Mouse (Mus musculus) midbrain, postnatal 0 days (tissue): ENCODE results near the gene Zdhhc14. TPM values are rescaled to one million over a fixed set of nuclear protein-coding genes. Genes with fewer than 3 reads are reported as not detected.
A peak's percentile ranks its signal among the peaks of the same experiment; 100 is the strongest.

Experiments used
- ATAC-seq: fragments of 200-750 bp; cut with Nextera tagmentation; 2 replicates; pipeline ENCODE4 v1.8.0; 2017; ENCODE audit warnings: moderate number of reproducible peaks, mild to moderate bottlenecking, moderate TSS enrichment, moderate library complexity; ENCODE audit not compliant: low FRiP score
- DNase-seq: peaks from one replicate; pipeline ENCODE4 v3.0.0-alpha.2; 2015; ENCODE audit warnings: low spot score
- H3K27ac ChIP-seq: fragments of 300-500 bp; sonication (generic); 2 replicates; pipeline ENCODE4 v1.5.1; 2014; ENCODE audit warnings: low read depth, mild to moderate bottlenecking, low read length, mixed read lengths
- H3K27me3 ChIP-seq: fragments of 300-500 bp; sonication (generic); 2 replicates; pipeline ENCODE4 v1.6.1; 2014; ENCODE audit warnings: low read length, control low read depth, mixed read lengths; ENCODE audit not compliant: insufficient read depth
- H3K36me3 ChIP-seq: fragments of 300-500 bp; sonication (generic); 2 replicates; pipeline ENCODE4 v1.6.1; 2014; ENCODE audit warnings: low read length, control low read depth, mixed read lengths; ENCODE audit not compliant: insufficient read depth
- H3K4me1 ChIP-seq: fragments of 300-500 bp; sonication (generic); 2 replicates; pipeline ENCODE4 v1.6.1; 2014; ENCODE audit warnings: mild to moderate bottlenecking, control low read depth, antibody characterized with exemption, low read length, mixed read lengths; ENCODE audit not compliant: insufficient read depth
- H3K4me2 ChIP-seq: fragments of 300-500 bp; sonication (generic); 2 replicates; pipeline ENCODE4 v1.6.1; 2014; ENCODE audit warnings: low read depth, mild to moderate bottlenecking, low read length, mixed read lengths; ENCODE audit not compliant: poor library complexity, severe bottlenecking
- H3K4me3 ChIP-seq: fragments of 300-500 bp; sonication (generic); 2 replicates; pipeline ENCODE4 v1.5.1; 2014; ENCODE audit warnings: low read depth, mild to moderate bottlenecking, low read length, moderate library complexity
- H3K9ac ChIP-seq: fragments of 300-500 bp; sonication (generic); replicated peaks from 2 replicates; pipeline ENCODE4 v1.6.1; 2014; ENCODE audit warnings: mild to moderate bottlenecking, low read length, moderate library complexity, mixed read lengths; ENCODE audit not compliant: poor library complexity, severe bottlenecking
- H3K9me3 ChIP-seq: fragments of 300-500 bp; sonication (generic); 2 replicates; pipeline ENCODE4 v1.6.1; 2016; ENCODE audit warnings: low read length, control low read depth
- CTCF ChIP-seq: IDR thresholded peaks from 2 replicates; pipeline ENCODE4 v1.5.1; 2016; ENCODE audit warnings: antibody characterized with exemption, mild to moderate bottlenecking
- WGBS: fragments of 180-500 bp; shearing (Covaris S2); extraction: QIAGEN DNeasy Blood & Tissue Kit; methylation state at CpG from one replicate; pipeline ENCODE4 v1.1.7; 2014; 5-methylcytosine and 5-hydroxymethylcytosine counted together
- polyA plus RNA-seq: library from polyadenylated mRNA; unstranded; fragments of >200 nt; fragmentation: Nextera tagmentation; extraction: Ambion mirVana; gene quantifications from 2 replicates; pipeline ENCODE4 v1.2.1, GENCODE M21; 2015
- total RNA-seq: library from RNA; depleted of rRNA; stranded (reverse); fragments of >200 nt; gene quantifications from 2 replicates; pipeline ENCODE4 v1.2.3, GENCODE M21; 2014

The Zdhhc14 gene
- total and polyA plus RNA-seq, 2 experiments from 2014 or later, result 9.6 to 18.3 TPM

- WGBS, result 82% methylated on average over 4 of the region's 4 CpGs
- no peak for TF ChIP-seq CTCF
- Histone ChIP-seq H3K4me1 (no peaks in the 10 kb centered on the region), H3K36me3 (no peaks in the 10 kb centered on the region), H3K9me3 (0 out of 2 replicates have a peak, but pooled peaks cover 5% of the 10 kb centered on the region), H3K4me3 (no peak overlapping the region), H3K27ac (no peak overlapping the region), H3K4me2 (no peak overlapping the region), H3K9ac (no peak overlapping the region), H3K27me3 (no peaks in the 10 kb centered on the region)
- ATAC-seq (no peak), DNase-seq (no peak)
Observed at GRCm38 (mm10) chr17:5508030-5508429, 15.7 kb downstream of the Zdhhc14 start.

DNA sequence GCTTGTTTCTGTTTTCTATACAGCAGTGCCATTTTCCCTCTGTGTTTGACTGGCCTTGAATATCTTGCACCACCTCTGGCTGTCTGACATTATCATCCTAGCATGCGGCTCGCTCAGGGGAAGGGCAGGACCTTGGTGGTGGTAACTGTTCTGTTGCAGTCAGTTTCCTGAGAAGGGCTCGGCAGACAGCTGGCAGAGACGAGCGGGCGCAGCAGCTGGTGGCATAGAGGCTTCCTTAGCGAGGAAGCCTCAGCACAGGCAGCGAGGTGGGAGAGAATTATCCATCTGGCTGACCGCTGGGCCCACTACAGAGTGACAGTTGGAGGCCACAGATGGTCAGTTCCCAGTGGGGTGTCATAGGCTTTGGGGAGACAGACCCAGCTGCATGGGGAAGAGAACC, 18.2 kb downstream of the Zdhhc14 start:
- Histone ChIP-seq H3K4me3 (no peak overlapping the region), H3K9me3 (0 out of 2 replicates have a peak, but pooled peaks cover 5% of the 10 kb centered on the region), H3K4me2 (no peak overlapping the region), H3K9ac (no peak overlapping the region), H3K4me1 (no peaks in the 10 kb centered on the region), H3K36me3 (no peaks in the 10 kb centered on the region), H3K27ac (no peak overlapping the region), H3K27me3 (no peaks in the 10 kb centered on the region)
- WGBS, result 85% methylated on average over 9 of the region's 9 CpGs
- DNase-seq, result peak; percentile 22
- ATAC-seq, result no peak
- no peak for TF ChIP-seq CTCF

- Histone ChIP-seq H3K36me3 (no peaks in the 10 kb centered on the region), H3K4me3 (no peak overlapping the region), H3K9me3 (0 out of 2 replicates have a peak, but pooled peaks cover 5% of the 10 kb centered on the region), H3K27me3 (no peaks in the 10 kb centered on the region), H3K4me2 (no peak overlapping the region), H3K27ac (no peak overlapping the region), H3K9ac (no peak overlapping the region), H3K4me1 (no peaks in the 10 kb centered on the region)
- no peak for TF ChIP-seq CTCF
- no peak for ATAC-seq
- no peak for DNase-seq
- WGBS, result 90% methylated on average over 6 of the region's 6 CpGs
Observed at GRCm38 (mm10) chr17:5511724-5512123, 19.4 kb downstream of the Zdhhc14 start.

DNA sequence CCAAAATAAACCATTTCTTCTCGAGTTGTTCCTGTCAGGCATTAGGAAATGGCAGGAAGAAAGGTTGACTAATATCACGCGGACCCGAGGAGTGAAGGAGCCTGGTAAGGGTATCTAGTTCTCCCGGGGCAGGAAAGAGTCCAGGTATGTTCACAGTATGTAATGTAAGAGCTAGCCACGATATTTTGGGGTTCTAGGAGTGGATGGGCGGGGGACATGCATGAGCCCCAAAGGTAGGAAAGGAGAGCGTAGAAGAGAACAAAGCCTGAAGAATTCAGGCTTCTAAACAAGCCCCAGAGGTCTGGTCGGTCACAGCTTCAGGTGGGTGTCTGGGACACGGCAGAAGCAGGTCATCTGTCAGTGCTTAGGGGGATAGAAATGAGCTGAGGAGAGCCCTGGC, 27.1 kb downstream of the Zdhhc14 start:
- Histone ChIP-seq H3K4me3 (no peak overlapping the region), H3K9ac (no peak overlapping the region), H3K36me3 (no peaks in the 10 kb centered on the region), H3K4me1 (no peaks in the 10 kb centered on the region), H3K27ac (no peak overlapping the region), H3K9me3 (no peaks in the 10 kb centered on the region), H3K27me3 (no peaks in the 10 kb centered on the region), H3K4me2 (no peak overlapping the region)
- DNase-seq (no peak), ATAC-seq (no peak)
- 88% methylated on average over 10 of the region's 10 CpGs for WGBS
- no peak for TF ChIP-seq CTCF

DNA sequence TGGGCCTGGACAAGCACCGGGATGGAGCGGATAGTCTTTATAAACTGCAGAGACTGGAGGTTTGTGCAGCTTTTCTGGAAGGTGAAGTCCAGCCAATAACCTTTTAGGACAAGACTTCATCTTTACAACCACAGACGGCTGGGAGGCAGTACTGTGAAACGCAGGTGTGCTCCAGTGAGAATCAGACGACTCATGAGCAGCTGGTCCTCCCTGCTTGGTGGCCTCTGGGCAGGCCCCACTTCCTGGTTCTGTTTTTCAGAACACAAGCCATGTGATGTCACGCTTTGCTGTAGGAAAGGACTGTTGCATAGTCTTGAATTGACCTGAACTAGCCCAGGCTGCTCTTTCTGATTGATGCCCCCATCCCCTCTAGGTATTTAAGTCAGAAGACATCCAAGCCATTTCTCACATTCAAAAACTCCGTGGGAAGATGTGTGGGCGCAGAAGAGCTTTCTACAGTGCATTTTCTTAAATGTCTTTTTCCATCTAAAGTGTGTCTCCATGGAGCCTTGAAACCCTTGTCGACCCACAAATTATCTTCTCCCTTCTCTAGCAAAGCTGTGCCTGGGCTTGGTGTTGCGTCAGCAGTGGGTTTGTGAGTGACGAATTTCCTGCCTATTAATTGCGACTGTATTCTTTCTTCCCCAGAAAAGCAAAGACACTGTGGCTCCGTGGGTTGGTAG, 27.7 kb downstream of the Zdhhc14 start:
- no peak overlapping the region for H3K9ac ChIP-seq
- H3K36me3 ChIP-seq, result no peaks in the 10 kb centered on the region
- DNase-seq (no peak), ATAC-seq (no peak)
- H3K27ac ChIP-seq, result no peak overlapping the region
- no peaks in the 10 kb centered on the region for H3K4me1 ChIP-seq
- no peaks in the 10 kb centered on the region for H3K27me3 ChIP-seq
- TF ChIP-seq CTCF, result no peak
- H3K4me3 ChIP-seq, result no peak overlapping the region
- WGBS, result 87% methylated on average over 13 of the region's 13 CpGs
- H3K9me3 ChIP-seq, result no peaks in the 10 kb centered on the region
- H3K4me2 ChIP-seq, result no peak overlapping the region

DNA sequence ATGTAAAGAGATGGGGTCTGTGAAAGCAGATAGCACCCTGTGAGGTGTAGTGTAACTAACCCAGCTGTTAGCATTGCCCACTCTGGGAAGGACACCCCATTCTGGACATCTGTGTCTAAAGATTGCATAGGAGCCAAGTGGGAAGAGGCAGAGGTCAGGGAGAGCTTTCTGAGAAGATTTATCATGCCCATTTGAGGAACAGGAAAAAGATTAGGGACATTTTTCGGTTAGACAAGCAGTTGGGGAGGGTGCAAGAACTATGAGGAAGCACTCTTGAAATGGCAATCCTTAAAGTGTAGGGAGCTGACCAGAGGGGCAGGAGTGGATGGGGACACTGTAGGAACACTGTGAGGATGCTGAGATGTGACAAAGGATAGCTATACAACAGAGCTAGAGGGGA, 29.2 kb downstream of the Zdhhc14 start:
- TF ChIP-seq CTCF, result no peak
- Histone ChIP-seq H3K36me3 (no peaks in the 10 kb centered on the region), H3K4me2 (no peak overlapping the region), H3K9me3 (no peaks in the 10 kb centered on the region), H3K27ac (no peak overlapping the region), H3K4me3 (no peak overlapping the region), H3K4me1 (no peaks in the 10 kb centered on the region), H3K9ac (no peak overlapping the region), H3K27me3 (no peaks in the 10 kb centered on the region)
- ATAC-seq (no peak), DNase-seq (no peak)
- WGBS, result 74% methylated on average over 1 of the region's 1 CpGs
